Mouse (Mus musculus) cerebellum, adult 8-10 months (tissue): ENCODE data around the gene Panx1.

Experiments used
- DNase-seq: peaks from one replicate; pipeline ENCODE4 v3.0.0; 2022

The Panx1 gene

GRCm38 (mm10) chr9:15045084-15045669, at the start of gene Panx1:
Gene Panx1 (minus strand): TSS chr9:15045478.
- DNase-seq: peak; percentile 3

- no peak for DNase-seq
Observed at GRCm38 (mm10) chr9:15068686-15069295, 23.5 kb upstream of the Panx1 start.

DNA sequence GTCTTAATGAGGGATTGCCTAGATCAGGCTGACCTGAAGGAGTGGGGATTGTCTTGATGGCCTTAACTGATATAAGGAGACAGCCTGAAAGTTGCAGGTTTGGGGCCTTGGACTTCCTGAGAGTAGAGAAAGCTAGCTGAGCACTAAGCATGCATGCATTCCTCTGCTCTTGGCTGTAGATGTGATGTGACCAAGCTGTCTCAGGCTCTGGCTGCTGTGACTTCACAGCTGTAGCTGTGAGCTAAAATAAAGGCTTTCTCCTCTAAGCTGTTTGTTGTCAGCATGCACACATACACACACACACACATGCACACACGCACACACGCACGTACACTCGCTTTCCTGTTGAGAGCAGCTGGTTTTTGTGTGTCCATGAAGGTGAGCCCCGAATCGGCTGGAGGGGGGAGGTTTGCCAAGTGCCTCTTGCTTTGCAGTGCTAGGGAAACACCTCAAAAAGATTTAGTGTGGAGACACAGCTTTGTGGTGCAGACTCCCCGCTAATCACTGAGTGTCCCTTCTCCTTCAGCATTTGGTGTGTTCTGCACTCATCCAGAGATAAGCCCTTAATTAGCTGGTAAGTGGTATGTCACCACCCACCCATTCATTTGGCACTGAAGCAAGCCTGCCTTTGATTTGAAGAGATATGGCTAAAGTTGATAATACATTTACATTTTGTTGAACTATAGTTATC, 22.9 kb upstream of the Panx1 start:
- DNase-seq: no peak

DNA sequence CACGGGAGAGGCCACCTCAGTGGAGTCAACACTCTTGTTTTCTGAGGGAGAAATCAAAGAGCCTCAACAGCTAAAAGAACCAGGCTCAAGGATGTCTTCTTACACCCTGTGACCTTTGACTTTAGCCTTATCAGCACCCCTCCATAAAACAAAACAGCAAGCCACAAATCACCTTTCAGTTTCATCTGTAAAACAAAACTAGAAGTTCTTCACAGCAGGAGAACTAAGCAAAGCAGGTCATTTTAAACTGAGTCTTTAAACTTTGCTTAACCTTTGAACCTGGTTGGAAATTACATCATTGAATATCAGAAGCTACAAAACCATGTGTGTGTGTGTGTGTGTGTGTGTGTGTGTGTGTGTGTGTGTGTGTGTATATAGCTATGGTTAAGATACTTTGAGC, 18.9 kb upstream of the Panx1 start:
- no peak for DNase-seq

GRCm38 (mm10) chr9:15060847-15061246, 15.6 kb upstream of the Panx1 start:
- no peak for DNase-seq

- no peak for DNase-seq
Observed at GRCm38 (mm10) chr9:15060026-15060425, 14.7 kb upstream of the Panx1 start.

DNA sequence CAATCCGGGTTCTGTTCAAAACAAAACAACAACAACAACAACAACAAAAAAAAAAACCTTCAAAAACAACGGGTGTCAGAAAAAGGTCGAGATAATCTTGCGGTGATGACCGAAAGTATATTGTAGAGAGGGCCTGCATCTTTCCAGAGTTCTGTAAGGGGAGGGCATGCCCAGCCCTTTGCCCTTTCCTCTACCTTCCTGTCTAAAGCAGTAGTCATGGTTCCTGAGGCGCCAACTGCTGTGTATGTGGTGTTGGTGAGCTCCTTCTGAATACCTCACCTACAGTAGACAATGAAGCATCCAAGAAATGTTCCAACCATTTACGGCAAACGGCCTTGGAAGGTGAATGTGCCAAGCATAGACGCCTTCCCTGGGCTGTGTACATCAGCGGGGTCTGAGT, 462 bp upstream of the Panx1 start:
- DNase-seq: no peak

DNA sequence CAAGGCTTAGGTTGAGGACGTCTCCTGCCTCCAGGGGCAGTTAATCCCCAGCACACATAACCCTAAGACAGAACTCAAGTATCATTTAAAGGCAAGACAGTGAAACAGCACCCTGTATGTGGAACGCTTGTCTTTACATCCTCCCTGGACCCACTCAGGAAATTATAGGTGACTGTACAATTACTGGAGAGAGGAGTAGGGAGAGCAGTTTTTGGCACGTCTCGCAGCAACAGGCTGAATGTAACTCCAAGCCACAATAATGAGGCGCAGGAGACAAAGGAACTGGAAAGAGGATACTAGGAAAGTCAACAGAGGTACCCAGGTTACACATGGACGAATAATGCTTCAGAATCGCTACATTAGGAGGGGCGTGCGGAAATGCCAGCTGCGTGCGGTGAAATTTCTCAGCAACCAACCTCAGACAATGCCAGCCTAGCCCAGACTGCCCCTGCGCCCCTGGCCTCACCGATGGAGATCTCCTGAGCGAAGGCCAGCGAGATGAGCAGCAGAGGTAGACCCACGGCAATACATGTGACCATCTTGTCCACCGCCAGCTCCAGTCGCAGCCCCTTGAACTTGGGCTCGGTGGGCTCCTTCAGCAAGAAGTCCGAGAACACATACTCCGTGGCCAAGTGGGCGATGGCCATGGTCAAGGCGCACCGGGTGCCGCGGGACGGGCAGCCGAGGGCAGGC, 741 bp downstream of the Panx1 start:
- DNase-seq: no peak

GRCm38 (mm10) chr9:15041556-15041955, 3.7 kb downstream of the Panx1 start:
- DNase-seq: no peak

DNA sequence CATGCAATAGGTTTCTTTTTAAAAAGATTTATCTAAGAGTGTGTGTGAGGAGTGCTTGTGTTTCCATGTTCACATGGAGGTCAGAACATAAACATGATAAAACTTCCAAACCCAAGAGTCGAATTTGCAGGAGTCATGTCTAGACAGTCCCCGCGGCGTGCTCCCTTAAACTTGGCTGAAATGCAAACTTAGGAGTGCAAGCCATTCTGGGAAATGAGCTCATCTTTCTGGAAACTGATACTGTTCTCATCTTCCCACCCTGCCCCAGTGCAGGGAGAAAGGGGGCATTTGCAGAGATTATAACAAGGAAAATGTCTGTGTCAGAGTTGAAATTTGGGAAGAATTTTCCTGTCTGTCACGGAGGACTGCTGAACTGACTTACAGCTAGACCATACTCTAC, 5.4 kb downstream of the Panx1 start:
- DNase-seq: no peak

DNA sequence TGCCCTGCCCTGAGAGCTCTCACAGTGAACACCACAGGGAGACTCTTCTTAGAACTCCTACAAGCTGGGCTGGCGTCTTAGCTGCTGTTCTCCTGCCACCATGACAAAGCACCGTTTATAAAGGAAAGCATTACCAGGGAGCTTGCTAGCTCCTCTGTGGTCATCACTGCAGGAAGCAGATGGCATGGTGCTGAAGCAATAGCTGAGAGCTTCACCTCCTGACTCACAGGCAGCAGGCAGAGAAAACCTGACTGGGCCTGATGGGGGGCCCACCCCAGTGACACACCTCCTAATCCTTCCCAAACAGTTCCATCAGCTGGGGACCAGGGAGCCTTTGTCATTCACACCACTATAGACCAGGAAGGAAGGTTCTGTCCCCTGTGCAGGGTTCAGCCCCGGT, 7.6 kb downstream of the Panx1 start:
- DNase-seq: no peak

DNA sequence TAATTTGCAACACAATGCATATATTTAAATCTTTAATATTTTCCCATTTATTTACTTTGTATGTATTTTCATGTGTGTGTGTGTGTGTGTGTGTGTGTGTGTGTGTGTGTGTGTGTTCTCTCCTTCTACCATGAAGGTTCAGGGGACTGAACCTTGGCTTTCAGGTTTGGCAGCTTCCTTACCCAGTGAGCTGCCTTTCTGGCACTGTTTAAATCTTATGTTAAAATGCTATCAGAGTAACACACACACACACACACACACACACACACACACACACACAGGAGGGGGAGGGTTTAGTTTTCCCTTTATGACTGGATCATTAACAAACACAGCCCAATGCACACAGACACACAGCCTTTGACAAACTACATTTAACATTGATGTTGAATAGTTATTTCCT, 8.0 kb downstream of the Panx1 start:
- DNase-seq: no peak

DNA sequence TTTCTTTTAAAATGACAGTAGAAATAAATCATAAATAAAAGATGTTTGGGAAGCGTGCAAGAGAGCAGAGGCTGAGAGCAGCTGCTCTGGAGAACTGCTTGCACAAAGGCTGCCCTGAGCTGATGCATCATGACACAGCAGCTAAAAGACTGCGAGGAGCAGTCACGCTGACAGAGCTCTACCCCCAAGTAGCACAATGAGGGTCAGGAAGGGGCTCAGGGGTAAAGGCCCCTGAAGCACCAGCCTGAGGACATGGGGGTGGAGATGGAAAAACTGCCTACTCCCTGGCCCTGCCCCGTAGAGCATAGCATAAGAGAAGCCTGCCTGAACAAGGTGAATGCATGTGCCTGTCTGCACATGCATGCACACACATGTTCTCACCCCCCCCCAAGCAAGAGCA, 8.5 kb downstream of the Panx1 start:
- no peak for DNase-seq

DNA sequence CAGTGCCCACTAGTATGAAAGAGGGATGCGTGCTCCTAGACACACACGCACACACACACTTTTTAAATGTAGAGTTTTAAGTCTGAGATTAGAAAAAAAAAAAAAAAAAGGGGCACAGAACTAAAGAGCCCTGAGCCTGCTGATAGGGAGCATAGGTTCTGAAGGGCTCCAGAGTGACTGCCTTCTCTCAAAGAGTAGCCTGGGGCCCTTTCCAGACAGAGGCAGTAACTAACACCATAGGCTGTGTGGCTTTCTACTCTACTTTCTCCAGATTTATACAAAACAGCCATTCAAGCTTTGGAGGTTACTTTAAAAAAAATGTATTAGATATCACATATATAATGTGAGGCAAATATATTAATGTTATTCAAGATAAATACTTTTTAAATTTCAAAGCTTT, 8.9 kb downstream of the Panx1 start:
- no peak for DNase-seq

GRCm38 (mm10) chr9:15035979-15036378, 9.3 kb downstream of the Panx1 start:
- no peak for DNase-seq

DNA sequence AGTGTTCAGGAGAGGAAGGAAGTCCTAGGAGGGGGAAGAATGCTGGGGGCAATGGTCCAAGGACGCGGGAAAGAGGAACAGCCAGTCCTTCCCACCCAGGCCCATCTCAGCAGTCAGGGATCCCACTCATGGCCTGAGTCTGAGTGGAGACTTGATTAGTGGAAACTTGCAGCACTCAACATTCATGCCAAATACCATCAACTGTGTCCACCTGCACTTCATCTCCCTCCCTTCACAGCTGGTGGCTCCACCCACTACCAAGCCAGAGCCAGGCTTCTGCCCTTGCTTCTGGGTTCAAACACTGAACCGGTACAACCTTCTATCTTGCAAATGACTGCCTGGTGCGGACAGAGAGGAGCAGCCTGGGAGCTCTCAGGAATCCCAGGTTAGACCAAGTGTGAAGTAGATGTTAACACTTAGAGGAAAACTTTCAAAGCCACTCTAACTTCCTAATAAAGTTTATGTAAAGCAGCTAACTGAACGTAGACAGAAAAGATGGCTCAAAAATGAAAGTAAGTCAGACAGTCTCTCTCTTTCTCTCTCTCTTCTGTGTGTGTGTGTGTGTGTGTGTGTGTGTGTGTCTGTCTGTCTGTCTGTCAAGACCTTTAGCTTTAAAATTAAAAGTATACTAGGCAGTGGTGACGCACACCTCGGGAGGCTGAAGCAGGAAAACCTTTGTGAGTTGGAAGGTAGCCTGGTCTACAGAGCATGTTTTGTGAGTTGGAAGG, 10.6 kb downstream of the Panx1 start:
- no peak for DNase-seq

- DNase-seq: no peak
Observed at GRCm38 (mm10) chr9:15033568-15034160, 11.6 kb downstream of the Panx1 start.

DNA sequence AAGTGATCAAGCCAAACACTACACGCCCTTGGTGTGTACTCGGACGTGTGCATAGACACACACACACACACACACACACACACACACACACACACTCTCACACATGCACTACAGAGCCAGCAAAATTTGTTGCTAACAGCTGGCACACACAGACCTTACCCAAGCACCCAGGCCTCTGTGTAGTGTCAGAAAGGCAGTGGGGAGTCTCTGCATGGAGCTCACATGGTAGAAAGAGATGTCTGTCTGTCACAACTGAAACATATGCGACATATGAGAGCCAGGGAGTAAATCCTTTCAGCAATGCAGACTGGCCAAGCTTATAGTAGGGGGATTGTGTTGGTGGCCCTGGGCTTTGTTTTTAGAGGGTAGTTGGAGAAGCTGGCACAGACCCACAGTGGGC, 12.5 kb downstream of the Panx1 start:
- DNase-seq: no peak

DNA sequence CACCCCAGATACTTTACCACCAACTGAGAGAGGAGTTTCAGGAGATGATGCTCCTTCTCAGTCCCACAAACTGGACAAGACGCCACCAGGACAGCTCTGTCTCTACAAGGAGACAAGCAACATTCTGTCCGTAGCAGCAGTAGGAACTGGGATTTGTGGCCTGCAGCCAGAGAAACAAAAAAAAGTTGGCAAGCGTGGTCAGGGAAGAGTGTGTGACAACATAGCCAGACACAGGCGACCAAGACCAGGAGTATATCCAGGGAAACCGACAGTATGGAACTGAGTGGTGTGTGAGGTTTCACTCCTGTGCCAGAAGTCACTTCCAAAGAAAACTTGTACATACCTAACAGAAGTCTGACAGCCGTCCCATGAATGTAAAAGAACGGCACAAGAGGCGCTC, 14.5 kb downstream of the Panx1 start:
- peak; percentile 11 for DNase-seq

DNA sequence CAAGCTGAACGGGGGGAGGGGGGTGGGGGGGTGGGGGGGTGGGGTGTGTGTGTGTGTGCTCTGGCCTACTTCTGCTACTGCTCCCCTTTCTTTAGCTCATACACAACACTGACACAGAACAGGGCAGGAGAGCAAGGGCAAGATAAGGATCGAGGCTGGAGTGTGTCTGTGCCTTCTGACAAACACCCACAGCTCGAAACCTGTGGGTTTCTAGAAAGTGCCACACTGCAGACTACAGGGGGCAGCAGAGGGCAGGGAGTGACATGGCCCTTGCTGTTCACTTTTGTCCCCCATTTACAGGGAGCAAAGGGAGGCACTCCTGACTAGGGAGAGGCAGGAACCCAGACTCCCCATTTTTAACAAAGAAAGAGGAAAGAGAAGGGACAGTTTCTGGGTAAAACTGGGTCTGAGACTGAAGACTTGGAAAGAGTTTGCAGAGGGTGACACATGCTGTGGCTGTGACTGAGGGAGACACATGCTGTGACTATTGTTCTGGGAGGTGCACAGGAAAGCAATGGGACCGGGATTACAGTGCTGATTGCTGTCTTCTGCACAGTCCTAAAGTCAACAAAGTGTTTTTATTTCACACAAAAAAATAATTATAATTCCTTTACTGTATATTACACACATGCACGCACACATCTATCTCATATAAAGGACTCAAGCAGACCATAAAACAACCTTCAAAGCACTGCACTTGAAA, 16.1 kb downstream of the Panx1 start:
- DNase-seq: peak; percentile 10

DNA sequence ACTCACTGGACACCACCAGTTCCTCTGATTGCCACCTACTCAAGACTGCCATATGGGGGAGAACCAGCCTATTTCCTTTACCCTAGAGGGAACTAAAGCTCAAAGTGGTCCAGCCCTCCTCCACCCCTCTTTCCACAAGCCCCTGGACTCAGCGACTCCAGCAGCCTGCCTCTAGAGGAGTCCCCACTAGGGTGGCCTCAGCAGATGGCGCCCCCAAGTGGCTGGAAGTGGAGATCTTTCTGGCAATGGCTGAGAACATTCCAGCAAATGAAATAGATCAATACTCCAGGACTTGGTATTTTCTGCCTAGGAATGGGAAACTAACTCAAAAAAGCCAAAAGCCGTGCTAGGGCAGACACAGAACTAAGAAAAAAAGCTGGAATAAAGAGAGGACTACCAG, 17.6 kb downstream of the Panx1 start:
- DNase-seq: no peak

GRCm38 (mm10) chr9:15023049-15023448, 22.2 kb downstream of the Panx1 start:
- no peak for DNase-seq
